Mouse (Mus musculus) midbrain, embryonic 11.5 days (tissue): ENCODE data around the gene Fuom. TPM values are rescaled to one million over a fixed set of nuclear protein-coding genes. Genes with fewer than 3 reads are reported as not detected.

Experiments used
- ATAC-seq: fragments of 200-750 bp; cut with Nextera tagmentation; 2 replicates; pipeline ENCODE4 v1.8.0; 2017; ENCODE audit warnings: moderate TSS enrichment, moderate library complexity; ENCODE audit not compliant: low FRiP score
- DNase-seq: peaks from one replicate; pipeline ENCODE4 v3.0.0; 2015; ENCODE audit warnings: low spot score; ENCODE audit errors: missing footprints
- H3K27ac ChIP-seq: fragments of 300-500 bp; sonication (generic); 2 replicates; pipeline ENCODE4 v1.5.1; 2014; ENCODE audit warnings: low read depth, low read length
- H3K27me3 ChIP-seq: fragments of 300-500 bp; sonication (generic); 2 replicates; pipeline ENCODE4 v1.6.1; 2014; ENCODE audit warnings: mild to moderate bottlenecking, low read length, moderate library complexity, mixed read lengths; ENCODE audit not compliant: control insufficient read depth, insufficient read depth
- H3K36me3 ChIP-seq: fragments of 300-500 bp; sonication (generic); 2 replicates; pipeline ENCODE4 v1.6.1; 2014; ENCODE audit warnings: mild to moderate bottlenecking, low read length, moderate library complexity, mixed read lengths; ENCODE audit not compliant: control insufficient read depth, insufficient read depth
- H3K4me1 ChIP-seq: fragments of 300-500 bp; sonication (generic); 2 replicates; pipeline ENCODE4 v1.6.1; 2014; ENCODE audit warnings: low read length; ENCODE audit not compliant: control insufficient read depth, insufficient read depth
- H3K4me2 ChIP-seq: fragments of 300-500 bp; sonication (generic); 2 replicates; pipeline ENCODE4 v1.6.1; 2014; ENCODE audit warnings: mild to moderate bottlenecking, moderate library complexity
- H3K4me3 ChIP-seq: fragments of 300-500 bp; sonication (generic); 2 replicates; pipeline ENCODE4 v1.5.1; 2014; ENCODE audit warnings: low read depth, low read length
- H3K9ac ChIP-seq: fragments of 300-500 bp; sonication (generic); 2 replicates; pipeline ENCODE4 v1.6.1; 2014; ENCODE audit warnings: low read length
- H3K9me3 ChIP-seq: fragments of 300-500 bp; sonication (generic); 2 replicates; pipeline ENCODE4 v1.6.1; 2016; ENCODE audit warnings: low read length; ENCODE audit not compliant: control insufficient read depth
- WGBS: fragments of 180-500 bp; shearing (Covaris S2); extraction: QIAGEN DNeasy Blood & Tissue Kit; methylation state at CpG from one replicate; pipeline ENCODE4 v1.1.7; 2014; 5-methylcytosine and 5-hydroxymethylcytosine counted together
- polyA plus RNA-seq: library from polyadenylated mRNA; unstranded; fragments of >200 nt; fragmentation: Nextera tagmentation; extraction: Ambion mirVana; gene quantifications from 2 replicates; pipeline ENCODE4 v1.2.1, GENCODE M21; 2014

Fuom gene
- polyA plus RNA-seq, 1 experiment from 2014 or later, result 13.5 TPM

DNA sequence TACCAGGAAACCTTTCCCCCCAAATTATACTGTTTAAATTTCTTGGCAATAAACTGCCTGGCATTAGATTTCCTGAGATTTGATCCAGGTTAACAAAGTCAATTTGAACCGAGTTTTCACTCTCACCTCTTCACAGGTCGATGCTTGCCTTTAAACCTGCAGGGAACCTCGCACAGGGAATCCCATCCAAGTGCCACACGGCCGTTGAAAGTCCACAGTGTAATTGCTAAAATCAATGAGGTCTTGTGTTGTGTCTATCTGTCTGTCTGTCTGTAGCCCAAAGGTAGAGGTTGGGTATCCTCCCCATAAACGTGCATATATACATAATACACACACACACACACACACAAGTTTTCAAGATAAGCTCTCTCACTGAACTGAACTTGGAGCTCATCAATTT is 34.8 kb downstream of the Fuom start:
- WGBS, result 73% methylated on average over 6 of the region's 6 CpGs
- Histone ChIP-seq H3K4me2 (no peak overlapping the region), H3K9me3 (no peaks in the 10 kb centered on the region), H3K27ac (no peak overlapping the region), H3K4me3 (no peak overlapping the region), H3K27me3 (peaks cover 74% of the 10 kb centered on the region), H3K4me1 (peaks cover 7% of the 10 kb centered on the region), H3K36me3 (no peaks in the 10 kb centered on the region), H3K9ac (no peak overlapping the region)
- DNase-seq, result no peak
- no peak for ATAC-seq

GRCm38 (mm10) chr7:140063092-140063491 is 39.1 kb downstream of the Fuom start:
- H3K9ac ChIP-seq, result no peak overlapping the region
- peaks cover 46% of the 10 kb centered on the region for H3K4me1 ChIP-seq
- H3K9me3 ChIP-seq, result no peaks in the 10 kb centered on the region
- no peak overlapping the region for H3K4me2 ChIP-seq
- DNase-seq (peak; percentile 99), ATAC-seq (no peak)
- H3K4me3 ChIP-seq, result no peak overlapping the region
- H3K27me3 ChIP-seq, result peaks cover 73% of the 10 kb centered on the region
- no peak overlapping the region for H3K27ac ChIP-seq
- no peaks in the 10 kb centered on the region for H3K36me3 ChIP-seq
- 17% methylated on average over 7 of the region's 7 CpGs for WGBS

DNA sequence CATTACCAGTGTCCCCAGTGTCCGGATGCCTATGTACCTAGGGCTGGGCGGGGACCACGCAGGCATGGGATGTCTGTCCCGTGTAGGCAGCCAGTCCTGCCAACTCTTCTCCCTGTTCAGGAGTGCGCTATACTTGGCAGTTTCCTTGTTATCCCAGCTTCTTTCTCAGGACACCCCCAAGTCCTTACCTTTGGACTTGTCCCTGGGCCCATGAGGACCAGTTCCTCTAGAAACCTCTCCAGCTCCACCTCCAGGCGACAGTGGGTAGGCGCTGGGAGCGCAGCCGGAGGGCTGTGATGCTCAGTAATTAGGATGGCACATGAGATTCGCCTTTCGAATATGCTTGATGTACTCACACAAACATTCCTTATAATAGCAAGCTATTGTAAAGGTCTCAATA is 39.9 kb downstream of the Fuom start:
- 11% methylated on average over 11 of the region's 11 CpGs for WGBS
- no peaks in the 10 kb centered on the region for H3K9me3 ChIP-seq
- no peak overlapping the region for H3K4me3 ChIP-seq
- H3K4me1 ChIP-seq, result peaks cover 51% of the 10 kb centered on the region
- H3K4me2 ChIP-seq, result no peak overlapping the region
- H3K9ac ChIP-seq, result no peak overlapping the region
- H3K27ac ChIP-seq, result no peak overlapping the region
- DNase-seq, result no peak
- H3K36me3 ChIP-seq, result no peaks in the 10 kb centered on the region
- peaks cover 71% of the 10 kb centered on the region for H3K27me3 ChIP-seq
- no peak for ATAC-seq

- no peak for ATAC-seq
- Histone ChIP-seq H3K36me3 (no peaks in the 10 kb centered on the region), H3K4me1 (peaks cover 55% of the 10 kb centered on the region), H3K4me2 (peak overlapping the region; percentile 58), H3K27me3 (peaks cover 72% of the 10 kb centered on the region), H3K4me3 (no peak overlapping the region), H3K27ac (no peak overlapping the region), H3K9me3 (no peaks in the 10 kb centered on the region), H3K9ac (no peak overlapping the region)
- DNase-seq, result peak; percentile 93
- WGBS, result under 1% methylated on average over 6 of the region's 6 CpGs
Measured at GRCm38 (mm10) chr7:140061832-140062130, 40.5 kb downstream of the Fuom start.

- peaks cover 73% of the 10 kb centered on the region for H3K27me3 ChIP-seq
- peak overlapping the region; percentile 1; the same call in 1 of the 2 replicates for H3K27ac ChIP-seq
Measured at GRCm38 (mm10) chr7:140060936-140061831, 41.1 kb downstream of the Fuom start.

DNA sequence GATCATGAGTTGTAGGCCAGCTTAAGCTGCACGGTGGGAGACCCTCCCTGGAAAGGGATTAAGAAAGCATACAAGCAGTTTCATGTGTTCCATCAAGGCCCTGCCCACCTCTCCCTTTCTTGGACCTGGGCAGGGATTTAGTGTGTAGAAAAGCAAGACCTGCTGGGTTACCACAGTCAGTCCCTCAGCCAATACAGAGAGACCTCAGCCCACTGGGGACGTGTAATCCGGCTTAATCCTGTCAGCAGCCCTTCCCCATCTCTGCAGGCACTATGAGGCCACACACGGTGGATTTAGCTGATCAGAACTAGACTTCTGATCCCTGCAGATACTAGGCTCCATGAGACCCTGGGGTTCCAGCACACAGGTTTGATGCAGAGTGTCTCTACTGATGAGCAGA is 42.6 kb downstream of the Fuom start:
- H3K27ac ChIP-seq, result no peak overlapping the region
- H3K9me3 ChIP-seq, result no peaks in the 10 kb centered on the region
- ATAC-seq, result peak; percentile 35; the same call in 1 of the 2 replicates
- H3K4me1 ChIP-seq, result peaks cover 50% of the 10 kb centered on the region
- H3K9ac ChIP-seq, result no peak overlapping the region
- WGBS, result 5% methylated on average over 4 of the region's 4 CpGs
- H3K4me2 ChIP-seq, result no peak overlapping the region
- DNase-seq, result no peak
- no peaks in the 10 kb centered on the region for H3K36me3 ChIP-seq
- H3K27me3 ChIP-seq, result peaks cover 73% of the 10 kb centered on the region
- no peak overlapping the region for H3K4me3 ChIP-seq

More at GRCm38 (mm10) chr7:140060936-140061831, 41.1 kb downstream of the Fuom start:
- peak; percentile 31 for ATAC-seq
- WGBS, result under 1% methylated on average over 47 of the region's 47 CpGs
- H3K4me1 ChIP-seq, result peaks cover 55% of the 10 kb centered on the region
- peak overlapping the region; percentile 58 for H3K9ac ChIP-seq
- H3K9me3 ChIP-seq, result no peaks in the 10 kb centered on the region
- peak; percentile 97 for DNase-seq
- H3K4me2 ChIP-seq, result peak overlapping the region; percentile 58
- H3K4me3 ChIP-seq, result peak overlapping the region; percentile 27
- no peaks in the 10 kb centered on the region for H3K36me3 ChIP-seq

- Histone ChIP-seq H3K9ac (peak overlapping the region; percentile 70), H3K27me3 (peaks cover 73% of the 10 kb centered on the region), H3K27ac (peak overlapping the region; percentile 88), H3K4me3 (peak overlapping the region; percentile 31; the same call in 1 of the 2 replicates), H3K9me3 (no peaks in the 10 kb centered on the region), H3K36me3 (no peaks in the 10 kb centered on the region), H3K4me2 (peak overlapping the region; percentile 67), H3K4me1 (peaks cover 50% of the 10 kb centered on the region)
- no peak for ATAC-seq
- 5% methylated on average over 7 of the region's 7 CpGs for WGBS
- peak; percentile 93 for DNase-seq
Measured at GRCm38 (mm10) chr7:140058528-140058927, 43.7 kb downstream of the Fuom start.

- Histone ChIP-seq H3K27ac (peak overlapping the region; percentile 88), H3K9me3 (no peaks in the 10 kb centered on the region), H3K4me2 (peak overlapping the region; percentile 67), H3K9ac (peak overlapping the region; percentile 70), H3K4me3 (peak overlapping the region; percentile 31), H3K36me3 (no peaks in the 10 kb centered on the region), H3K27me3 (peaks cover 75% of the 10 kb centered on the region), H3K4me1 (peaks cover 50% of the 10 kb centered on the region)
- 2% methylated on average over 53 of the region's 53 CpGs for WGBS
- peak; percentile 86 for ATAC-seq
- peak; percentile 98 for DNase-seq
Measured at GRCm38 (mm10) chr7:140057413-140058407, 44.5 kb downstream of the Fuom start.
